Mouse (Mus musculus): Measurements from ENCODE around the gene Tmem221.

Gene Tmem221

GRCm38 (mm10) chr8:71505326-71505725 is 53.3 kb downstream of the Tmem221 start:
- no peak for DNase-seq

GRCm38 (mm10) chr8:71504349-71504748 is 54.3 kb downstream of the Tmem221 start:
- DNase-seq = no peak

All from cerebellum, adult 9-10 months (tissue).